Mouse (Mus musculus): ENCODE results near the gene Tas2r114. TPM values are rescaled to one million over a fixed set of nuclear protein-coding genes. Genes with fewer than 3 reads are reported as not detected.

Gene Tas2r114
- not detected in 2 replicates for polyA plus RNA-seq (2012; rRNA removed)

DNA sequence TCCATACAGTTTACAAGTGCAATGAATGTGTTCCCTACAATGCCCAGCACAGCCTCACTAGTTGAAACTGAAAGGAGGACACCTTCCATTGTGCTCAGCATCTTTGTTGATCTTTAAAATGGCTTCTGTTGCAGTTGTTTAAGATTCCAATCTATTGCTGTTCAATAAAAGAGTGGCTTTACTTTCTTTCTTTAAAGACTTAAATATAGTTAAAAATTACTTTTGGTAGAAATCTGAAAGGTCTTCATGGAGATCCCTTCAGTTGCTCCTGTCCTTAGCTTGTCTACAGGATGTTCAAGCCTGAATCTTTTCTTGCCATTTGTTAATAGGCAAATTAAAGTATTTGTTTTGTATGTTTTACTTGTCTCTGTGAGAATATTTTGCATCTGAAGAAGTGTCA lies at the start of gene Tas2r114:
Tas2r114 (minus strand) TSS at position 101 of the 400 bp plus-strand sequence.
- no peak for DNase-seq (ENCODE audit: low read depth, low spot score)

DNA sequence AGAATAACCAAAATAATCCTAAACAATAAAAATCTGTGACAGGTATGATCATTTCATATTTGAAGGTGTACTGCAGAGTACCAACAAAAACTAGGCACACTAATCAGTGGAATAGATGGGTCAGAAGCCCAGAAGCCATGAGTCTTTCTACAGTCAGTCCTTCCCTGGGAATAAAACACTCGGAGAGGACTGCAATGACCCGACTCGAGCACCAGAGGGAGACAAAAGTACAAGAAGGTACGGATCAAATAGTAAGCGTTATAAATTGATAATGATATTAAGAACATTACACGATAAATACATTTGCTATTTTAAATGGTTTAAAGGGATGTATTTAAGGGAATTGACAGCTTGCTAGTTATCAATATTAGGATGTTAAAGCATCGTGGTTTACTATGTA lies 22.9 kb upstream of the Tas2r114 start:
- 38% methylated on average over 7 of the region's 7 CpGs for WGBS
- DNase-seq (ENCODE audit: low read depth, low spot score), result peak; percentile 0

DNA sequence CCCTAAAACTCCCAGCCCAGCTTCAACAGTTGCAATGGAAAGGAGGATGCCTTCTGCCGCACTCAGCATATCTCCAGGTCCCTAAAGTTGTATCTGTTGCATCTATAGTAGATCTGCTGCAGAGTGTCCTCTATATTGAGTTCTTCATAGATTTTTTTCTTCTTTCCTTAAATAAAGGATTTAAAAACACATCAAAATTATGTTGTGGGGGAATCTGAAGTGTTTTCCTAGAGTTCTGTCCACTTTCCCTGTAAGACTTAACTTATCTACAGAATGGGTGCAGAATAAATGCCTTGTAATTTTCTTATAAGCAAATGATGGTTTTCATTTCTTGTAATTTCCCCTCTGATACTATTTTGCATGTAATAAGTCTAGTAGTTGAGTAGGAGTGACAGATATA lies 2.5 kb downstream of the Tas2r114 start, which contains the start of gene Tas2r105:
Tas2r105 (minus strand) TSS at position 101 of the 400 bp plus-strand sequence.
- 50% methylated on average over 1 of the region's 1 CpGs for whole genome bisulfite sequencing
- no peak for DNase-seq (ENCODE audit: low read depth, low spot score)

DNA sequence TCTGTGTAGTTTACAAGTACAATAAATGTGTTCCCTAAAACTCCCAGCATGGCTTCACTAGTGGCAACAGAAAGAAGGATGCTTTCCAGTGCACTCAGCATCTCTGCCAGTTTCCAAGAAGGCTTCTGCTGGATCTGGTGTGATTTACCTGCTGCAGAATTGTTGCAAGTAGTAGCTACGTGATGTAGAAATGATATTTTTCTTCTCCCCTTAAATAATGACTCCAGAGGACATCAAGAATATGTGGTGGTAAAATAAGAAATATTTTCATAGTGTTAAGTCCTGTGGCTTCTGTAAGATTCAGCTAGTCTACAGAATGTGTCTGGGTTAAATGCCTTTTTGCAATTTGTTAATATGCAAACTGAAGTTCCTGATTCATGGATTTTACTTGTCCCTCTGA lies 4.2 kb downstream of the Tas2r114 start, which contains the start of gene Tas2r104:
Tas2r104 (minus strand) TSS at position 101 of the 400 bp plus-strand sequence.
- DNase-seq (ENCODE audit: low read depth, low spot score), result no peak
- WGBS, result 73% methylated on average over 1 of the region's 1 CpGs

DNA sequence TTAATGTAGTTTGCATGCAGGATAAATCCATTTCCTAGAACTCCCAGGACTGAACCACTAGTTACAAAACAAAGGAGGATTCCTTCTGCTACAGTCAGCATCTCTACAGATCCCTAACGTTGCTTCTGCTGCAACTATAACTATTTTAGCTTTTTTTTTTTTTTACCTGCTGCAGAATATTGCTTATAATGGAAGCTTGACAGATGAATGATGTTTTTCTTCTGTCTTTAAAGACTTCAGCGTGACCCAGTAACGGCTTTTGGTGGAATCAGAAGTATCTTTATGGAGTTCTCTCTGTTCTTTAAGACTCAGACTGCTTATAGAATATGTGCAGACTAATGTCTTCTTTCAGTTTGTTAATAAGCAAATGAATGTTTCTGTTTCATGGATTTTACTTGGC lies 11.1 kb downstream of the Tas2r114 start, which contains the start of gene Tas2r106:
Tas2r106 (minus strand) TSS at position 101 of the 400 bp plus-strand sequence.
- 66% methylated on average over 3 of the region's 3 CpGs for WGBS
- no peak for DNase-seq (ENCODE audit: low read depth, low spot score)

DNA sequence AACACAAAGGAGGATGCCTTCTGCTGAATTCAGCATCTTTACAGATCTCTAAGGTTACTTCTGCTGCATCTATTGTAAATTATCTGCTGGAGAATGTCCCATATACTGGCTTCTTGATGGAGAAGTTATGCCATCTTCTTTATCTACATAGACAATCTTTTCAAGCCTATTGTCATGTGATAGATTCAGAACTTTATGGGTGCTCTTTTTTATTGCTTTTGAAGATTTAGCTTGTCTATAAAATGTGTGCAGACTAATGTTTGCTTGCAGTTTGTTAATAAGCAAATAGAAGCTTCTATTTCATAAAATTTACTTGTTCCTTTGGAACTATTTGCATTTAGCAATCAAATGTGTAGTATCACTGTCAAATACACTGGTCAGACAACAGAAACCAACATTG lies 29.8 kb downstream of the Tas2r114 start, which contains the start of gene Tas2r107:
Tas2r107 (minus strand) TSS at position 101 of the 400 bp plus-strand sequence.
- DNase-seq (ENCODE audit: low read depth, low spot score), result no peak

Other genes with a start within 250 kb of the Tas2r114 start
- not detected in 2 replicates for gene 5430401F13Rik, start 203.7 kb downstream of the Tas2r114 start, polyA plus RNA-seq (2012; rRNA removed)
- not detected in 2 replicates for gene Gm6619, start 203.7 kb downstream of the Tas2r114 start, polyA plus RNA-seq (2012; rRNA removed)
- not detected in 2 replicates for gene Tas2r130, start 59.2 kb downstream of the Tas2r114 start, polyA plus RNA-seq (2012; rRNA removed)
- gene Tas2r107, start 29.9 kb downstream of the Tas2r114 start, polyA plus RNA-seq (2012; rRNA removed), result not detected in 2 replicates
- not detected in 2 replicates for gene Tas2r106, start 11.2 kb downstream of the Tas2r114 start, polyA plus RNA-seq (2012; rRNA removed)
- gene Tas2r104, start 4.3 kb downstream of the Tas2r114 start, polyA plus RNA-seq (2012; rRNA removed), result not detected in 2 replicates
- not detected in 2 replicates for gene Tas2r105, start 2.6 kb downstream of the Tas2r114 start, polyA plus RNA-seq (2012; rRNA removed)

Data from large intestine, adult 2 months (tissue).